Mouse (Mus musculus) Patski (cell line): ENCODE measurements around the gene Jup. TPM values are rescaled to one million over a fixed set of nuclear protein-coding genes. Genes with fewer than 3 reads are reported as not detected.

ENCODE experiments used
- ATAC-seq: fragments of 100-300 bp; one replicate; pipeline ENCODE4 v1.8.0; 2021
- CTCF ChIA-PET: fragments of 350-600 bp; sonication (Branson Sonifier 250); formaldehyde crosslinking; loops from one replicate; lab custom pipeline; 2022; ENCODE audit warnings: inconsistent platforms; lab: Charles Lee
- POLR2A ChIA-PET: fragments of 350-600 bp; sonication (Branson Sonifier 250); formaldehyde crosslinking; loops from one replicate; lab custom pipeline; 2022; ENCODE audit warnings: antibody characterized with exemption, inconsistent platforms; lab: Charles Lee
- DNase-seq: peaks from one replicate; pipeline ENCODE4 v3.0.0-alpha.2; 2011; ENCODE audit warnings: low read depth, low spot score
- H3K27me3 ChIP-seq: fragments of 371-371 bp; one replicate; pipeline ENCODE4 v1.5.1; 2021
- CTCF ChIP-seq: fragments of 100-300 bp; IDR thresholded peaks from one replicate; pipeline ENCODE4 v1.5.1; 2021
- in situ Hi-C: fragments of 300-500 bp; cut with MboI; formaldehyde crosslinking; loops from 3 replicates; pipeline ENCODE4 v1.11.1; 2018; ENCODE audit warnings: low pct_unique_long_range_greater_than_20kb, mixed read lengths
- polyA plus RNA-seq: library from polyadenylated mRNA; unstranded; gene quantifications from one replicate; pipeline ENCODE4 v1.2.3, GENCODE M21; 2021

Jup gene
- polyA plus RNA-seq, 1 experiment from 2014 or later: 71.6 TPM

GRCm38 (mm10) chr11:100391884-100392345 lies 5.6 kb downstream of the Jup start:
- DNase-seq (no peak), ATAC-seq (no peak)
- TF ChIP-seq CTCF: no peak
- ChIA-PET CTCF (interaction anchor here (1.1 to 1.6 kb wide), 3 partner anchors 16 to 119 kb away, joined by 3 to 6 read pairs (median 3); no protein-coding TSS in a partner anchor), POLR2A (no interaction called here)
- no peaks in the 10 kb centered on the region for H3K27me3 ChIP-seq
- in situ Hi-C loops: no loop called here

GRCm38 (mm10) chr11:100391081-100391883 lies 6.3 kb downstream of the Jup start:
- no peaks in the 10 kb centered on the region for H3K27me3 ChIP-seq
- in situ Hi-C loops: no loop called here
- ChIA-PET POLR2A (interaction anchor here (1.1 kb wide), 1 partner anchor 10 kb away, joined by 3 read pairs; no protein-coding TSS in a partner anchor), CTCF (interaction anchor here (1.1 to 1.6 kb wide), 2 partner anchors 17 to 120 kb away, joined by 3 to 6 read pairs; no protein-coding TSS in a partner anchor)
- TF ChIP-seq CTCF: no peak
- DNase-seq: no peak
- no peak for ATAC-seq

GRCm38 (mm10) chr11:100389931-100390445 lies 7.6 kb downstream of the Jup start:
- no peak for DNase-seq
- in situ Hi-C loops: no loop called here
- POLR2A ChIA-PET: no interaction called here
- no peak for TF ChIP-seq CTCF
- no peak for ATAC-seq
- H3K27me3 ChIP-seq: no peaks in the 10 kb centered on the region
- CTCF ChIA-PET: interaction anchor here (1.6 kb wide), 1 partner anchor 14 kb away, joined by 3 read pairs; no protein-coding TSS in a partner anchor

GRCm38 (mm10) chr11:100388588-100388987 lies 9.0 kb downstream of the Jup start:
- no peak for TF ChIP-seq CTCF
- ATAC-seq: no peak

GRCm38 (mm10) chr11:100387589-100388375 lies 9.8 kb downstream of the Jup start:
- DNase-seq (no peak), ATAC-seq (no peak)
- POLR2A ChIA-PET: interaction anchor here (0.9 kb wide), 1 partner anchor 17 kb away, joined by 3 read pairs; no protein-coding TSS in a partner anchor

More at GRCm38 (mm10) chr11:100388588-100388987, 9.0 kb downstream of the Jup start:
- CTCF ChIA-PET: no interaction called here
- H3K27me3 ChIP-seq: no peaks in the 10 kb centered on the region
- DNase-seq: no peak
- POLR2A ChIA-PET: no interaction called here
- in situ Hi-C loops: no loop called here

GRCm38 (mm10) chr11:100387111-100387510 lies 10.5 kb downstream of the Jup start:
- no peaks in the 10 kb centered on the region for H3K27me3 ChIP-seq
- no peak for ATAC-seq
- TF ChIP-seq CTCF: no peak
- ChIA-PET CTCF (no interaction called here), POLR2A (interaction anchor here (0.9 kb wide), 1 partner anchor 16 kb away, joined by 3 read pairs; no protein-coding TSS in a partner anchor)
- in situ Hi-C loops: no loop called here
- DNase-seq: no peak

More at GRCm38 (mm10) chr11:100387589-100388375, 9.8 kb downstream of the Jup start:
- no peak for TF ChIP-seq CTCF
- CTCF ChIA-PET: no interaction called here
- H3K27me3 ChIP-seq: no peaks in the 10 kb centered on the region
- in situ Hi-C loops: no loop called here

GRCm38 (mm10) chr11:100386586-100386985 lies 11.0 kb downstream of the Jup start:
- in situ Hi-C loops: no loop called here
- no peak for ATAC-seq
- CTCF ChIA-PET: no interaction called here
- TF ChIP-seq CTCF: no peak
- POLR2A ChIA-PET: no interaction called here
- no peak for DNase-seq
- H3K27me3 ChIP-seq: no peaks in the 10 kb centered on the region

- ATAC-seq: no peak
- H3K27me3 ChIP-seq: no peaks in the 10 kb centered on the region
- in situ Hi-C loops: no loop called here
- ChIA-PET POLR2A (no interaction called here), CTCF (interaction anchor here (0.6 to 0.9 kb wide), 2 partner anchors 15 to 23 kb away, joined by 3 to 4 read pairs; no protein-coding TSS in a partner anchor)
- TF ChIP-seq CTCF: no peak
- DNase-seq: no peak
Observed at GRCm38 (mm10) chr11:100385016-100385415, 12.5 kb downstream of the Jup start.

- ChIA-PET CTCF (no interaction called here), POLR2A (no interaction called here)
- TF ChIP-seq CTCF: no peak
- no peak for ATAC-seq
- no peak for DNase-seq
- H3K27me3 ChIP-seq: no peaks in the 10 kb centered on the region
- in situ Hi-C loops: no loop called here
Observed at GRCm38 (mm10) chr11:100382682-100383081, 14.9 kb downstream of the Jup start.

GRCm38 (mm10) chr11:100379311-100379710 lies 18.3 kb downstream of the Jup start:
- ATAC-seq: no peak
- DNase-seq: no peak
- TF ChIP-seq CTCF: no peak
- ChIA-PET POLR2A (interaction anchor here (0.6 kb wide), 1 partner anchor 605 kb away, joined by 3 read pairs; no protein-coding TSS in a partner anchor), CTCF (no interaction called here)
- in situ Hi-C loops: no loop called here
- no peaks in the 10 kb centered on the region for H3K27me3 ChIP-seq
